Mouse (Mus musculus) CH12.LX (cell line): Measurements from ENCODE around the gene Zfp36. TPM values are rescaled to one million over a fixed set of nuclear protein-coding genes. Genes with fewer than 3 reads are reported as not detected.

ENCODE experiments used
- DNase-seq: peaks from one replicate; pipeline ENCODE4 v3.0.0-alpha.2; 2013; ENCODE audit errors: extremely low read depth
- H3K27ac ChIP-seq: 2 replicates; pipeline ENCODE4 v1.5.1; 2012; ENCODE audit warnings: low read depth, mild to moderate bottlenecking, control low read depth, moderate library complexity; ENCODE audit not compliant: insufficient read depth
- H3K27me3 ChIP-seq: replicated peaks from 2 replicates; pipeline ENCODE3; 2012; ENCODE audit warnings: inconsistent platforms
- H3K36me3 ChIP-seq, 2 experiments: replicated peaks in 1 of 2; 2 replicates each; pipeline versions ENCODE3 to v1.6.1; 2012; ENCODE audit warnings: inconsistent platforms in 1 of 2, low read length in 1 of 2, mild to moderate bottlenecking in 1 of 2, mixed read lengths in 1 of 2, moderate library complexity in 1 of 2; ENCODE audit not compliant: control insufficient read depth in 1 of 2, insufficient read depth in 1 of 2
- H3K4me1 ChIP-seq, 2 experiments: 2 replicates each; pipeline ENCODE4 v1.6.1; 2012; ENCODE audit warnings: inconsistent platforms in 1 of 2, moderate library complexity in 1 of 2; ENCODE audit not compliant: insufficient read depth in 2 of 2, control insufficient read depth in 1 of 2
- H3K4me2 ChIP-seq: 2 replicates; pipeline ENCODE4 v1.6.1; 2012; ENCODE audit warnings: low read depth, mild to moderate bottlenecking, control low read depth; ENCODE audit not compliant: poor library complexity, insufficient read depth, severe bottlenecking
- H3K4me3 ChIP-seq, 3 experiments: fragments of 150-350 bp in 1 of 3; sonication (generic) in 1 of 3; replicated peaks in 1 of 3; 2 replicates each; pipeline versions ENCODE3 to v1.5.1; 2011 to 2012; ENCODE audit warnings: low read depth in 2 of 3, low read length in 2 of 3, mild to moderate bottlenecking in 2 of 3, moderate library complexity in 2 of 3, control low read depth in 1 of 3, improper control_type of control experiment in 1 of 3, inconsistent platforms in 1 of 3, mixed read lengths in 1 of 3; ENCODE audit not compliant: poor library complexity in 1 of 3
- H3K79me2 ChIP-seq: replicated peaks from 2 replicates; pipeline ENCODE4 v1.6.1; 2012; ENCODE audit warnings: mild to moderate bottlenecking, moderate library complexity; ENCODE audit not compliant: control insufficient read depth, poor library complexity, insufficient read depth, severe bottlenecking; ENCODE audit errors: extremely low read depth
- H3K9ac ChIP-seq: 2 replicates; pipeline ENCODE4 v1.6.1; 2012; ENCODE audit warnings: low read depth, mild to moderate bottlenecking, control low read depth, moderate library complexity; ENCODE audit not compliant: insufficient read depth
- H3K9me3 ChIP-seq: replicated peaks from 2 replicates; pipeline ENCODE3; 2012; ENCODE audit warnings: low read length, inconsistent platforms, mixed read lengths
- BHLHE40 ChIP-seq: IDR thresholded peaks from 2 replicates; pipeline ENCODE4 v1.6.1; 2011; ENCODE audit warnings: mild to moderate bottlenecking, low read depth, low read length, improper control_type of control experiment
- CHD2 ChIP-seq: IDR thresholded peaks from 2 replicates; pipeline ENCODE4 v1.6.1; 2011; ENCODE audit warnings: low read length, improper control_type of control experiment
- CTCF ChIP-seq, 2 experiments: IDR thresholded peaks in 1 of 2; conservative IDR thresholded peaks in 1 of 2; 2 replicates each; pipeline ENCODE4 v1.5.1; 2011 to 2012; ENCODE audit warnings: low read depth in 2 of 2, low read length in 2 of 2, improper control_type of control experiment in 1 of 2, inconsistent platforms in 1 of 2, mild to moderate bottlenecking in 1 of 2, moderate library complexity in 1 of 2
- ETS1 ChIP-seq: conservative IDR thresholded peaks from 2 replicates; pipeline ENCODE4 v1.6.1; 2012; ENCODE audit warnings: low read depth, mild to moderate bottlenecking, inconsistent platforms, low read length, improper control_type of control experiment, moderate library complexity
- GABPA ChIP-seq: IDR thresholded peaks from 2 replicates; pipeline ENCODE4 v1.6.1; 2012; ENCODE audit warnings: low read depth, low read length, improper control_type of control experiment, inconsistent platforms; ENCODE audit not compliant: insufficient replicate concordance
- HCFC1 ChIP-seq: IDR thresholded peaks from 2 replicates; pipeline ENCODE4 v1.6.1; 2012; ENCODE audit warnings: low read depth, mild to moderate bottlenecking, inconsistent platforms, low read length, improper control_type of control experiment
- IRF4 ChIP-seq: IDR thresholded peaks from 2 replicates; pipeline ENCODE4 v1.6.1; 2014; ENCODE audit warnings: low read depth, mild to moderate bottlenecking, inconsistent platforms, low read length, improper control_type of control experiment
- KAT2A ChIP-seq: IDR thresholded peaks from 2 replicates; pipeline ENCODE4 v1.6.1; 2012; ENCODE audit warnings: low read length, improper control_type of control experiment, inconsistent platforms; ENCODE audit not compliant: insufficient replicate concordance
- MAX ChIP-seq: IDR thresholded peaks from 2 replicates; pipeline ENCODE4 v1.6.1; 2011; ENCODE audit warnings: low read length, improper control_type of control experiment
- MAZ ChIP-seq: IDR thresholded peaks from 2 replicates; pipeline ENCODE4 v1.6.1; 2012; ENCODE audit warnings: low read depth, mild to moderate bottlenecking, inconsistent platforms, low read length, improper control_type of control experiment, moderate library complexity
- MEF2A ChIP-seq: IDR thresholded peaks from 2 replicates; pipeline ENCODE4 v1.6.1; 2014; ENCODE audit warnings: low read depth, mild to moderate bottlenecking, inconsistent platforms, low read length, improper control_type of control experiment, borderline replicate concordance
- MYC ChIP-seq: IDR thresholded peaks from 2 replicates; pipeline ENCODE4 v1.6.1; 2011; ENCODE audit warnings: low read depth, mild to moderate bottlenecking, improper control_type of control experiment, low read length
- NELFE ChIP-seq: IDR thresholded peaks from 2 replicates; pipeline ENCODE4 v1.6.1; 2011; ENCODE audit warnings: low read depth, low read length, improper control_type of control experiment
- PAX5 ChIP-seq: IDR thresholded peaks from 2 replicates; pipeline ENCODE4 v1.6.1; 2012; ENCODE audit warnings: low read length, inconsistent platforms, mixed read lengths
- POLR2A ChIP-seq: IDR thresholded peaks from 2 replicates; pipeline ENCODE4 v1.6.1; 2011; ENCODE audit warnings: low read depth, mild to moderate bottlenecking, improper control_type of control experiment, low read length
- RAD21 ChIP-seq: IDR thresholded peaks from 2 replicates; pipeline ENCODE4 v1.6.1; 2011; ENCODE audit warnings: low read depth, mild to moderate bottlenecking, low read length, improper control_type of control experiment, moderate library complexity
- RCOR1 ChIP-seq: conservative IDR thresholded peaks from 2 replicates; pipeline ENCODE4 v1.6.1; 2012; ENCODE audit warnings: low read depth, mild to moderate bottlenecking, inconsistent platforms, low read length, improper control_type of control experiment
- TBP ChIP-seq: conservative IDR thresholded peaks from 2 replicates; pipeline ENCODE4 v1.6.1; 2011; ENCODE audit warnings: low read depth, low read length, improper control_type of control experiment
- UBTF ChIP-seq: IDR thresholded peaks from 2 replicates; pipeline ENCODE4 v1.6.1; 2012; ENCODE audit warnings: low read depth, mild to moderate bottlenecking, inconsistent platforms, low read length, improper control_type of control experiment, moderate library complexity
- USF1 ChIP-seq: IDR thresholded peaks from 2 replicates; pipeline ENCODE4 v1.6.1; 2014; ENCODE audit warnings: low read depth, mild to moderate bottlenecking, inconsistent platforms, low read length, improper control_type of control experiment
- dilution Hi-C: fragments of 300-500 bp; cut with MboI; formaldehyde crosslinking; loops from 2 replicates; pipeline ENCODE4 v1.14.3; 2020; ENCODE audit warnings: low sequenced_read_pairs; ENCODE audit not compliant: extremely low pct_unique_long_range_greater_than_20kb, extremely low pct_ligation_motif_present
- in situ Hi-C: fragments of 300-500 bp; cut with MboI; formaldehyde crosslinking; loops from 3 replicates; pipeline ENCODE4 v1.14.3; 2019; ENCODE audit warnings: low sequenced_read_pairs, low pct_ligation_motif_present, low pct_unique_long_range_greater_than_20kb, mixed read lengths
- polyA plus RNA-seq: library from polyadenylated mRNA; unstranded; fragments of >175 nt; gene quantifications from 2 replicates; pipeline ENCODE4 v1.2.1, GENCODE M21; 2012; ENCODE audit warnings: low read depth; ENCODE audit not compliant: insufficient read length
- total RNA-seq, 2 experiments: library from RNA; depleted of rRNA; stranded (reverse); fragments of 300-350 nt in 1 of 2; fragments of >200 nt in 1 of 2; gene quantifications; 2 replicates each; pipeline ENCODE4 v1.2.3; 2012 to 2014

Zfp36 gene
- total and polyA plus RNA-seq, 3 experiments, result 1.9 to 9.9 (median 2.8) TPM

GRCm38 (mm10) chr7:28386462-28386861 is 6.4 kb upstream of the Zfp36 start (continued):
- TF ChIP-seq GABPA (no peak), MAZ (peak; percentile 82), UBTF (no peak), MEF2A (peak; percentile 68), RCOR1 (0 out of 2 replicates have a peak, but pooled peaks have one; percentile 29), POLR2A (peak; percentile 31; the same call in 1 of the 2 replicates), RAD21 (peak; percentile 91), MYC (peak; percentile 67; the same call in 1 of the 2 replicates), MAX (peak; percentile 64; the same call in 1 of the 2 replicates), PAX5 (no peak), HCFC1 (peak; percentile 18; the same call in 1 of the 2 replicates)

DNA sequence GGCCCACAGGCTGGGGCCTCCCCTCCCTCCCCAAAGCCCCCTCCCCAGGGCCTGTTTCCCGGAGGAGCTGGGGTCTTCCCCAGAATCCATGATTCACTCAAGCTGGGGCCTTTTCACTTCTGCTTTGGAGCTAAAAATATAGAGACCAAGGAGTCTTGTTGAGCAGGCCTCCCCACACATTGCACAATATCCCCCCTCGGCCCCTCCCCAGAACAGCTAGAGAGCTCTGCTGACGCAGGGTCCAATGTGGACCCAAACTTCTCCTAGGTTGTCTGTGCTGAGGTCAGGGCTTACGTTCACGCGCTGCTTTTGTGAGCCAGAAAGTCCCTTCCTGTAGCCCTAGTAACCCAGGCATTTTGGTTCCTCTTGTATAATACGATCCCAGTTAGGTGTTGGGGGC is 6.0 kb upstream of the Zfp36 start:
- no peaks in the 10 kb centered on the region for H3K27me3 ChIP-seq
- H3K4me2 ChIP-seq, result no peak overlapping the region
- H3K4me1 ChIP-seq, result peaks cover 35 to 55% of the 10 kb centered on the region in 2 experiments
- no peak overlapping the region for H3K4me3 ChIP-seq
- in situ Hi-C loops (no loop called here), dilution Hi-C loops (no loop called here)
- H3K9me3 ChIP-seq, result no peaks in the 10 kb centered on the region
- TF ChIP-seq IRF4 (0 out of 2 replicates have a peak, but pooled peaks have one; percentile 29), ETS1 (peak; percentile 54), CHD2 (peak; percentile 5; the same call in 1 of the 2 replicates), MYC (no peak), MEF2A (peak; percentile 73), BHLHE40 (0 out of 2 replicates have a peak, but pooled peaks have one; percentile 6), KAT2A (no peak), MAZ (0 out of 2 replicates have a peak, but pooled peaks have one; percentile 3)
- H3K27ac ChIP-seq, result peak overlapping the region; percentile 49
- H3K9ac ChIP-seq, result no peak overlapping the region; the same call in 1 of the 2 replicates
- DNase-seq, result no peak
- H3K79me2 ChIP-seq, result peaks cover under 1% of the 10 kb centered on the region; the same call in 1 of the 2 replicates
- H3K36me3 ChIP-seq, result peaks cover 29 to 49% of the 10 kb centered on the region in 2 experiments

GRCm38 (mm10) chr7:28385196-28385595 is 5.1 kb upstream of the Zfp36 start:
- no peak for DNase-seq
- H3K27me3 ChIP-seq, result no peaks in the 10 kb centered on the region
- no peak overlapping the region for H3K9ac ChIP-seq
- no peak overlapping the region for H3K27ac ChIP-seq
- dilution Hi-C loops (no loop called here), in situ Hi-C loops (no loop called here)
- H3K36me3 ChIP-seq, result peaks cover 23 to 41% of the 10 kb centered on the region in 2 experiments
- no peaks in the 10 kb centered on the region for H3K9me3 ChIP-seq
- no peaks in the 10 kb centered on the region for H3K79me2 ChIP-seq
- H3K4me2 ChIP-seq, result no peak overlapping the region
- TF ChIP-seq CTCF (conservative IDR thresholded peaks at IDR 0.05 in 1 of 2, IDR thresholded peaks at IDR 0.05 in 1 of 2; ENCODE audit: low read depth in 2 of 2, low read length in 2 of 2), result no peak
- no peak for TF ChIP-seq USF1
- TF ChIP-seq NELFE, result no peak
- no peak for TF ChIP-seq TBP
- H3K4me1 ChIP-seq, result peaks cover 35 to 62% of the 10 kb centered on the region in 2 experiments
- H3K4me3 ChIP-seq, result no peak overlapping the region
